Mouse (Mus musculus) forebrain, embryonic 15.5 days (tissue): ENCODE measurements around the gene Chic1. TPM values are rescaled to one million over a fixed set of nuclear protein-coding genes. Genes with fewer than 3 reads are reported as not detected.
A peak's percentile ranks its signal among the peaks of the same experiment; 100 is the strongest.

ENCODE experiments used
- ATAC-seq: fragments of 200-750 bp; cut with Nextera tagmentation; replicated peaks from 2 replicates; pipeline ENCODE4 v1.8.0; 2017; ENCODE audit warnings: mild to moderate bottlenecking, moderate TSS enrichment, moderate library complexity
- H3K27ac ChIP-seq: fragments of 300-500 bp; sonication (generic); replicated peaks from 2 replicates; pipeline ENCODE4 v1.5.1; 2015; ENCODE audit warnings: mild to moderate bottlenecking, inconsistent platforms
- H3K27me3 ChIP-seq: fragments of 300-500 bp; sonication (generic); 2 replicates; pipeline ENCODE4 v1.6.1; 2015; ENCODE audit warnings: inconsistent platforms
- H3K36me3 ChIP-seq: fragments of 300-500 bp; sonication (generic); 2 replicates; pipeline ENCODE4 v1.6.1; 2015; ENCODE audit warnings: mild to moderate bottlenecking, inconsistent platforms
- H3K4me1 ChIP-seq: fragments of 300-500 bp; sonication (generic); 2 replicates; pipeline ENCODE4 v1.6.1; 2015; ENCODE audit warnings: inconsistent platforms
- H3K4me2 ChIP-seq: fragments of 300-500 bp; sonication (generic); replicated peaks from 2 replicates; pipeline ENCODE4 v1.6.1; 2015; ENCODE audit warnings: mild to moderate bottlenecking, inconsistent platforms
- H3K4me3 ChIP-seq: fragments of 300-500 bp; sonication (generic); 2 replicates; pipeline ENCODE4 v1.5.1; 2015; ENCODE audit warnings: mild to moderate bottlenecking, inconsistent platforms
- H3K9ac ChIP-seq: fragments of 300-500 bp; sonication (generic); replicated peaks from 2 replicates; pipeline ENCODE4 v1.6.1; 2015; ENCODE audit warnings: mild to moderate bottlenecking, inconsistent platforms
- H3K9me3 ChIP-seq: fragments of 300-500 bp; sonication (generic); 2 replicates; pipeline ENCODE4 v1.6.1; 2016; ENCODE audit warnings: inconsistent platforms
- WGBS: fragments of 180-500 bp; shearing (Covaris S2); methylation state at CpG from one replicate; pipeline ENCODE4 v1.1.7; 2015; ENCODE audit warnings: mixed read lengths; 5-methylcytosine and 5-hydroxymethylcytosine counted together
- polyA plus RNA-seq: library from polyadenylated mRNA; unstranded; fragments of >200 nt; fragmentation: Nextera tagmentation; extraction: Ambion mirVana; gene quantifications from 2 replicates; pipeline ENCODE4 v1.2.1, GENCODE M21; 2015

Gene Chic1
- polyA plus RNA-seq, 1 experiment from 2014 or later: 6.7 TPM

- peaks cover 4% of the 10 kb centered on the region; the same call in 1 of the 2 replicates for H3K4me1 ChIP-seq
- WGBS: 68% methylated on average over 3 of the region's 3 CpGs
These were observed 12.4 kb downstream of the Chic1 start for GRCm38 (mm10) chrX:103368650-103369049.

GRCm38 (mm10) chrX:103371221-103371620 is 14.9 kb downstream of the Chic1 start:
- ATAC-seq: no peak

More at GRCm38 (mm10) chrX:103368650-103369049, 12.4 kb downstream of the Chic1 start:
- H3K9me3 ChIP-seq: no peaks in the 10 kb centered on the region
- no peaks in the 10 kb centered on the region for H3K36me3 ChIP-seq
- no peak overlapping the region for H3K4me2 ChIP-seq
- no peak overlapping the region for H3K27ac ChIP-seq
- H3K27me3 ChIP-seq: peaks cover 15% of the 10 kb centered on the region; the same call in 1 of the 2 replicates
- H3K9ac ChIP-seq: no peak overlapping the region
- no peak overlapping the region for H3K4me3 ChIP-seq
- ATAC-seq: no peak

GRCm38 (mm10) chrX:103371627-103372026 is 15.4 kb downstream of the Chic1 start:
- 0 out of 2 replicates have a peak, but pooled peaks have one; percentile 19 for ATAC-seq
- peaks cover 15% of the 10 kb centered on the region; the same call in 1 of the 2 replicates for H3K27me3 ChIP-seq
- H3K36me3 ChIP-seq: no peaks in the 10 kb centered on the region
- H3K9me3 ChIP-seq: no peaks in the 10 kb centered on the region
- no peaks in the 10 kb centered on the region for H3K4me1 ChIP-seq
- H3K4me2 ChIP-seq: no peak overlapping the region
- H3K27ac ChIP-seq: no peak overlapping the region
- 35% methylated on average over 2 of the region's 2 CpGs for WGBS
- H3K4me3 ChIP-seq: no peak overlapping the region
- no peak overlapping the region for H3K9ac ChIP-seq

More at GRCm38 (mm10) chrX:103371221-103371620, 14.9 kb downstream of the Chic1 start:
- Histone ChIP-seq H3K9ac (no peak overlapping the region), H3K4me3 (no peak overlapping the region), H3K27ac (no peak overlapping the region), H3K36me3 (no peaks in the 10 kb centered on the region), H3K4me2 (no peak overlapping the region), H3K27me3 (peaks cover 15% of the 10 kb centered on the region; the same call in 1 of the 2 replicates), H3K4me1 (peaks cover 1% of the 10 kb centered on the region; the same call in 1 of the 2 replicates), H3K9me3 (no peaks in the 10 kb centered on the region)
- WGBS: 76% methylated on average over 2 of the region's 2 CpGs

GRCm38 (mm10) chrX:103374250-103374649 is 18.0 kb downstream of the Chic1 start:
- Histone ChIP-seq H3K27me3 (peaks cover 10% of the 10 kb centered on the region; the same call in 1 of the 2 replicates), H3K4me2 (no peak overlapping the region), H3K4me1 (no peaks in the 10 kb centered on the region), H3K4me3 (no peak overlapping the region), H3K9ac (no peak overlapping the region), H3K9me3 (no peaks in the 10 kb centered on the region), H3K36me3 (no peaks in the 10 kb centered on the region), H3K27ac (no peak overlapping the region)
- 72% methylated on average over 5 of the region's 5 CpGs for WGBS
- no peak for ATAC-seq

DNA sequence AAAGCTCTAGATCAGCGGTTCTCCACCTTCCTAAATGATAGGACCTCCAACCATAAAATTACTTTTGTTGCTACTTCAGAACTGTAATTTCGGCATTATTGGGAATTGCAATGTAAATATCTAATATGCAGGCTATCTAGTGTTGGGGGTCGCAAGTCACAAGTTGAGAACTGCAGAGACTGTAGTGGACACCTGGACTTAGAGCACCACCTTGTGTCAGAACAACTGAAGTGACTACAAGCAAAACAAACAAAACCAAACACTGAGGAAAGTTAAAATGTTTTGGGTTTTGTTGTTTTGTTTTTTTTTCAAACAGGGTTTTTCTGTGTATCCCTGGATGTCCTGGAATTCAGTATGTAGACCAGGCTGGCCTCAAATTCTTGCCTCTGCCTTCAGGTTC is 28.3 kb downstream of the Chic1 start:
- H3K9ac ChIP-seq: no peak overlapping the region
- no peaks in the 10 kb centered on the region for H3K36me3 ChIP-seq
- 85% methylated on average over 3 of the region's 3 CpGs for WGBS
- no peaks in the 10 kb centered on the region for H3K4me1 ChIP-seq
- peaks cover 3% of the 10 kb centered on the region; the same call in 1 of the 2 replicates for H3K27me3 ChIP-seq
- H3K9me3 ChIP-seq: no peaks in the 10 kb centered on the region
- H3K27ac ChIP-seq: no peak overlapping the region
- no peak overlapping the region for H3K4me2 ChIP-seq
- no peak overlapping the region for H3K4me3 ChIP-seq
- no peak for ATAC-seq

GRCm38 (mm10) chrX:103388131-103388530 is 31.9 kb downstream of the Chic1 start:
- H3K4me1 ChIP-seq: no peaks in the 10 kb centered on the region
- H3K27me3 ChIP-seq: peaks cover 3% of the 10 kb centered on the region; the same call in 1 of the 2 replicates
- H3K4me2 ChIP-seq: no peak overlapping the region
- H3K36me3 ChIP-seq: no peaks in the 10 kb centered on the region
- 81% methylated on average over 3 of the region's 3 CpGs for WGBS
- no peak overlapping the region for H3K4me3 ChIP-seq
- H3K9me3 ChIP-seq: no peaks in the 10 kb centered on the region
- H3K9ac ChIP-seq: no peak overlapping the region
- ATAC-seq: no peak
- no peak overlapping the region for H3K27ac ChIP-seq

- peaks cover 9% of the 10 kb centered on the region; the same call in 1 of the 2 replicates for H3K27me3 ChIP-seq
- 75% methylated on average over 1 of the region's 1 CpGs for WGBS
- H3K4me2 ChIP-seq: no peak overlapping the region
- no peak overlapping the region for H3K27ac ChIP-seq
- no peak for ATAC-seq
- H3K36me3 ChIP-seq: no peaks in the 10 kb centered on the region
- H3K4me3 ChIP-seq: no peak overlapping the region
- H3K9me3 ChIP-seq: no peaks in the 10 kb centered on the region
- H3K4me1 ChIP-seq: no peaks in the 10 kb centered on the region
- H3K9ac ChIP-seq: no peak overlapping the region
These were observed 37.6 kb downstream of the Chic1 start for GRCm38 (mm10) chrX:103393841-103394240.

GRCm38 (mm10) chrX:103405021-103405420 is 48.7 kb downstream of the Chic1 start:
- H3K9me3 ChIP-seq: no peaks in the 10 kb centered on the region
- H3K9ac ChIP-seq: no peak overlapping the region
- H3K4me2 ChIP-seq: no peak overlapping the region
- no peak overlapping the region for H3K27ac ChIP-seq
- ATAC-seq: no peak
- H3K4me3 ChIP-seq: no peak overlapping the region
- peaks cover 4% of the 10 kb centered on the region; the same call in 1 of the 2 replicates for H3K27me3 ChIP-seq
- H3K36me3 ChIP-seq: no peaks in the 10 kb centered on the region
- WGBS: 42% methylated on average over 13 of the region's 13 CpGs
- H3K4me1 ChIP-seq: no peaks in the 10 kb centered on the region

- no peak within 1 kb of the TSS for H3K4me2 ChIP-seq
- no peaks in the 10 kb centered on the region for H3K9me3 ChIP-seq
- peaks cover 13% of the 10 kb centered on the region for H3K27me3 ChIP-seq
- 80% methylated on average over 5 of the region's 5 CpGs for WGBS
- H3K4me1 ChIP-seq: no peaks in the 10 kb centered on the region
- no peak within 1 kb of the TSS for H3K9ac ChIP-seq
- no peak within 1 kb of the TSS for H3K4me3 ChIP-seq
- no peaks in the 10 kb centered on the region for H3K36me3 ChIP-seq
- no peak within 1 kb of the TSS for H3K27ac ChIP-seq
- no peak for ATAC-seq
These were observed 57.9 kb downstream of the Chic1 start, which contains the start of gene Tsx for GRCm38 (mm10) chrX:103414167-103414566. Gene Tsx, plus strand, starts transcription at chrX:103414467.

DNA sequence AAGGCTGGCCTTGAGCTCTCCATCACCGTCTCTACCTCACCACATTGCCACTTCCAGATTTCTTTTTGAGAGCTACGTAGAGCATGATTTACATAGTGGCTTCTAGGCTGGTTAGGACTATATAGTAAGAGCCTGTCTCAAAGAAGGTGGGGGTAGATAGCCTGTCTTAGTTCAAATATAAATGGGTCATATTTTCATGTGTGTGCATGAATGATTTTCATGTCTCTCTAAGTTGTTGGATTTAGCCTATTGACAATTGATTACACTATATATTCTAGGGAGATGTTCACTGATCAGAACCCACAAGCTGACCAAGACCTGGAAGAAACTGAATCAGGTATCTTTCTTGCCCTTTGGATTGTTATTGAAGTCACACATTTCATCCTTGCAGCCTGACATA is 65.4 kb downstream of the Chic1 start, which contains the start of gene Gm26992:
TSS of gene Gm26992 (plus strand) at position 301 of the 400 bp plus-strand sequence.
- Histone ChIP-seq H3K27me3 (0 out of 2 replicates have a peak, but pooled peaks cover 10% of the 10 kb centered on the region), H3K4me2 (no peak within 1 kb of the TSS), H3K4me3 (no peak within 1 kb of the TSS), H3K9ac (no peak within 1 kb of the TSS), H3K4me1 (no peaks in the 10 kb centered on the region), H3K36me3 (no peaks in the 10 kb centered on the region), H3K9me3 (no peaks in the 10 kb centered on the region), H3K27ac (no peak within 1 kb of the TSS)
- WGBS: 89% methylated on average over 2 of the region's 2 CpGs
- no peak for ATAC-seq

- 71% methylated on average over 7 of the region's 7 CpGs for WGBS
- H3K27me3 ChIP-seq: 0 out of 2 replicates have a peak, but pooled peaks cover 3% of the 10 kb centered on the region
- no peaks in the 10 kb centered on the region for H3K36me3 ChIP-seq
- H3K4me2 ChIP-seq: no peak overlapping the region
- H3K9me3 ChIP-seq: no peaks in the 10 kb centered on the region
- no peak overlapping the region for H3K27ac ChIP-seq
- H3K4me1 ChIP-seq: no peaks in the 10 kb centered on the region
- no peak for ATAC-seq
- no peak overlapping the region for H3K9ac ChIP-seq
- H3K4me3 ChIP-seq: no peak overlapping the region
These were observed 71.4 kb downstream of the Chic1 start for GRCm38 (mm10) chrX:103427677-103428076.

DNA sequence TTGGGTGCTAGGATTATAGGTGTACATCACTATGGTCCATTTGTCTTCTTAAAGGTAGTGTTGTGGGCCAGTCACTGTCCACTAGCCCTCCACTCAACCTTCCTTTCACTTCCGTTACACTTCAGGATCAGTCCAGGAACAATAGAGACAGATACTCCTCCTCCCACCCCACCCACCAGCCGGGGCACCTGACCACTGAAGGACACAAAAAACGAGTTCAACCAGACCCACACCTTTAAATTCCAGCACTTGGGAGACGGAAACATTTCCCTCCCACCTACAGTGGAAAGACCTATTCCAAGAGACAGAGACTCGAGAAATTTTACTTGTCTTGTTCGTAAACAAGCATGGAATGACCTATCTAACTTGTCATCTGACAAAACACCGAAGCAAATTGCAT is 76.0 kb downstream of the Chic1 start:
- Histone ChIP-seq H3K27ac (no peak overlapping the region), H3K36me3 (no peaks in the 10 kb centered on the region), H3K4me1 (no peaks in the 10 kb centered on the region), H3K9ac (no peak overlapping the region), H3K27me3 (peaks cover 5% of the 10 kb centered on the region), H3K4me2 (no peak overlapping the region), H3K9me3 (no peaks in the 10 kb centered on the region), H3K4me3 (no peak overlapping the region)
- ATAC-seq: no peak
- WGBS: 77% methylated on average over 7 of the region's 7 CpGs

DNA sequence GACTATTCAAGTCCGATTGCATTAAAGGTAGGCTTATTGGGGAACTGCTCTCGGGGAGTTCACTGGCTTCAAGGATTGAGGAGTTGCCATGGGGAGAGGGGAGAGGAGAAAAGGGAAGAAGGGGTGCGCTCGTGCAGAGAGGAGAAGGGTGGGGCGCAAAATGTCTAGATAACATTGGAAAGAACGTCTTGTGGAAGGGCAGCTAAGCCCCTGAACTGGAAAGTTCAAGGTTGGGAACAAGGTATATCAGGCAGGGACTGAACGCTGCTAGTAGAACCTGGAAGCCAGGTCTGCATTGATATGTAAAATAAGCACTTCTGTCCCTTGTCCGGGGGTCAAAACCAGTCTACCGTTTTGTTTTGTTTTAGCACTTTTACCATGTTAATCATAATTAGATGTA is 81.7 kb downstream of the Chic1 start:
- no peaks in the 10 kb centered on the region for H3K4me1 ChIP-seq
- no peak overlapping the region for H3K4me3 ChIP-seq
- H3K4me2 ChIP-seq: no peak overlapping the region
- H3K27ac ChIP-seq: no peak overlapping the region
- peaks cover 23% of the 10 kb centered on the region for H3K27me3 ChIP-seq
- H3K9ac ChIP-seq: no peak overlapping the region
- no peaks in the 10 kb centered on the region for H3K36me3 ChIP-seq
- WGBS: 16% methylated on average over 9 of the region's 9 CpGs
- no peak for ATAC-seq
- H3K9me3 ChIP-seq: no peaks in the 10 kb centered on the region
